Mouse (Mus musculus) 3134 (cell line): ENCODE measurements around the gene Gpr149.
A peak's percentile ranks its signal among the peaks of the same experiment; 100 is the strongest.

Source experiments
- DNase-seq: peaks from one replicate; pipeline ENCODE4 v3.0.0-alpha.2; 2011; ENCODE audit warnings: low spot score; ENCODE audit not compliant: insufficient read length; ENCODE audit errors: extremely low read depth

Gpr149 gene

GRCm38 (mm10) chr3:62604973-62605372 lies at the start of gene Gpr149:
Gene Gpr149, minus strand, starts transcription at chr3:62605140.
- no peak for DNase-seq

GRCm38 (mm10) chr3:62650551-62650950 lies 45.6 kb upstream of the Gpr149 start:
- DNase-seq = no peak

- DNase-seq = no peak
Measured at GRCm38 (mm10) chr3:62610861-62611260, 5.9 kb upstream of the Gpr149 start.

GRCm38 (mm10) chr3:62605931-62606330 lies 991 bp upstream of the Gpr149 start:
- no peak for DNase-seq

GRCm38 (mm10) chr3:62604047-62604391 lies 921 bp downstream of the Gpr149 start:
- DNase-seq = no peak

- DNase-seq = peak; percentile 6
Measured at GRCm38 (mm10) chr3:62603231-62604046, 1.5 kb downstream of the Gpr149 start.

GRCm38 (mm10) chr3:62602466-62602865 lies 2.5 kb downstream of the Gpr149 start:
- DNase-seq = no peak

GRCm38 (mm10) chr3:62594842-62595241 lies 10.1 kb downstream of the Gpr149 start:
- DNase-seq = no peak

- DNase-seq = no peak
Measured at GRCm38 (mm10) chr3:62585072-62585471, 19.9 kb downstream of the Gpr149 start.

GRCm38 (mm10) chr3:62527593-62527992 lies 77.3 kb downstream of the Gpr149 start:
- no peak for DNase-seq

GRCm38 (mm10) chr3:62527160-62527559 lies 77.8 kb downstream of the Gpr149 start:
- no peak for DNase-seq

GRCm38 (mm10) chr3:62507206-62507647 lies 97.7 kb downstream of the Gpr149 start:
- DNase-seq = no peak

GRCm38 (mm10) chr3:62506488-62507205 lies 98.3 kb downstream of the Gpr149 start, which contains the start of gene Dhx36:
Gene Dhx36, minus strand, starts transcription at chr3:62507004.
- peak; percentile 92 for DNase-seq

GRCm38 (mm10) chr3:62505166-62505900 lies 99.6 kb downstream of the Gpr149 start:
- no peak for DNase-seq

- DNase-seq = no peak
Measured at GRCm38 (mm10) chr3:62499327-62499726, 105.6 kb downstream of the Gpr149 start.

GRCm38 (mm10) chr3:62492568-62492967 lies 112.4 kb downstream of the Gpr149 start:
- no peak for DNase-seq

- no peak for DNase-seq
Measured at GRCm38 (mm10) chr3:62484340-62484739, 120.6 kb downstream of the Gpr149 start.
